Mouse (Mus musculus) mouse embryonic stem cell (cell line): ENCODE data around the gene Kcp.

Experiments used
- in situ Hi-C, 2 experiments: fragments of 300-500 bp; cut with MboI; formaldehyde crosslinking; loops; 1 replicate in 1 of 2; 3 replicates in 1 of 2; pipeline ENCODE4 v1.14.3; 2019 to 2020; ENCODE audit warnings: low sequenced_read_pairs in 2 of 2, low pct_unique_long_range_greater_than_20kb in 1 of 2, mixed read lengths in 1 of 2; ENCODE audit not compliant: unreplicated experiment in 1 of 2

Gene Kcp

GRCm38 (mm10) chr6:29525256-29525655 is 17.5 kb upstream of the Kcp start:
- in situ Hi-C loops = no loop called here

GRCm38 (mm10) chr6:29524034-29524489 is 16.3 kb upstream of the Kcp start:
- in situ Hi-C loops = loop anchor here in 1 of 2 experiments (5.0 kb wide), 1 partner anchor 42 kb away; no protein-coding TSS in a partner anchor

- in situ Hi-C loops = loop anchor here in 1 of 2 experiments (5.0 kb wide), 1 partner anchor 41 kb away; no protein-coding TSS in a partner anchor
Observed at GRCm38 (mm10) chr6:29523301-29524033, 15.7 kb upstream of the Kcp start.

- in situ Hi-C loops = loop anchor here in 1 of 2 experiments (5.0 kb wide), 1 partner anchor 40 kb away; no protein-coding TSS in a partner anchor
Observed at GRCm38 (mm10) chr6:29522626-29523300, 15.0 kb upstream of the Kcp start.

GRCm38 (mm10) chr6:29517139-29517538 is 9.4 kb upstream of the Kcp start:
- in situ Hi-C loops = no loop called here

GRCm38 (mm10) chr6:29513284-29513683 is 5.5 kb upstream of the Kcp start:
- in situ Hi-C loops = no loop called here

GRCm38 (mm10) chr6:29509086-29509485 is 1.3 kb upstream of the Kcp start:
- in situ Hi-C loops = no loop called here

- in situ Hi-C loops = no loop called here
Observed at GRCm38 (mm10) chr6:29506834-29507233, 918 bp downstream of the Kcp start.

- in situ Hi-C loops = no loop called here
Observed at GRCm38 (mm10) chr6:29505493-29505892, 2.3 kb downstream of the Kcp start.

- in situ Hi-C loops = no loop called here
Observed at GRCm38 (mm10) chr6:29501599-29501998, 6.2 kb downstream of the Kcp start.

GRCm38 (mm10) chr6:29500810-29501209 is 6.9 kb downstream of the Kcp start:
- in situ Hi-C loops = no loop called here

- in situ Hi-C loops = no loop called here
Observed at GRCm38 (mm10) chr6:29500177-29500576, 7.6 kb downstream of the Kcp start.

- in situ Hi-C loops = no loop called here
Observed at GRCm38 (mm10) chr6:29497791-29498190, 10.0 kb downstream of the Kcp start.

- in situ Hi-C loops = no loop called here
Observed at GRCm38 (mm10) chr6:29496270-29496669, 11.5 kb downstream of the Kcp start.

GRCm38 (mm10) chr6:29494101-29494500 is 13.7 kb downstream of the Kcp start:
- in situ Hi-C loops = no loop called here

GRCm38 (mm10) chr6:29485951-29486350 is 21.8 kb downstream of the Kcp start:
- in situ Hi-C loops = no loop called here

GRCm38 (mm10) chr6:29484716-29485559 is 22.8 kb downstream of the Kcp start:
- in situ Hi-C loops = loop anchor here in 1 of 2 experiments (5.0 kb wide), 1 partner anchor 37 kb away; no protein-coding TSS in a partner anchor

- in situ Hi-C loops = loop anchor here in 1 of 2 experiments (5.0 kb wide), 1 partner anchor 40 kb away; no protein-coding TSS in a partner anchor
Observed at GRCm38 (mm10) chr6:29482691-29483090, 25.1 kb downstream of the Kcp start.

GRCm38 (mm10) chr6:29474736-29475135 is 33.0 kb downstream of the Kcp start:
- in situ Hi-C loops = no loop called here
